Mouse (Mus musculus): Measurements from ENCODE around the gene Rsph6a. TPM values are rescaled to one million over a fixed set of nuclear protein-coding genes. Genes with fewer than 3 reads are reported as not detected.

Gene Rsph6a
- polyA plus RNA-seq, 1 experiment, result 0.04 TPM

GRCm38 (mm10) chr7:19118028-19118771 is 63.7 kb downstream of the Rsph6a start, which contains the start of gene Gm4969:
Gene Gm4969, minus strand, starts transcription at chr7:19118368.
- Histone ChIP-seq H3K36me3 (ENCODE audit: control insufficient read depth, insufficient read depth) (no peaks in the 10 kb centered on the region), H3K79me2 (ENCODE audit: control insufficient read depth, insufficient read depth) (peaks cover 26% of the 10 kb centered on the region), H3K27me3 (ENCODE audit: control insufficient read depth, insufficient read depth, insufficient read length) (no peaks in the 10 kb centered on the region), H3K4me3 (peak within 1 kb of the TSS; percentile 75), H3K4me2 (ENCODE audit: low read depth) (peak within 1 kb of the TSS; percentile 60), H3ac (ENCODE audit: control insufficient read depth, insufficient read length) (no peak within 1 kb of the TSS)
- no peak for TF ChIP-seq SRF (IDR thresholded peaks at IDR 0.05; ENCODE audit: control insufficient read depth, insufficient read length, low read depth)
- TF ChIP-seq POLR2A (IDR thresholded peaks at IDR 0.05; ENCODE audit: insufficient read length, low read depth), result no peak
- TF ChIP-seq TCF3 (IDR thresholded peaks at IDR 0.05; ENCODE audit: insufficient read length, low read depth), result no peak
- no peak for TF ChIP-seq MAX (IDR thresholded peaks at IDR 0.05; ENCODE audit: low read depth)
- TF ChIP-seq REST (IDR thresholded peaks at IDR 0.05; ENCODE audit: insufficient read depth, insufficient read length), result no peak
- no peak for TF ChIP-seq CEBPB (IDR thresholded peaks at IDR 0.05; ENCODE audit: insufficient read depth, poor library complexity, severe bottlenecking)
- no peak for TF ChIP-seq POLR2AphosphoS2 (IDR thresholded peaks at IDR 0.05; ENCODE audit: insufficient read length, low read depth)
- TF ChIP-seq USF1 (IDR thresholded peaks at IDR 0.05; ENCODE audit: low read depth), result no peak
- no peak for TF ChIP-seq TCF12 (IDR thresholded peaks at IDR 0.05; ENCODE audit: insufficient read depth, poor library complexity, severe bottlenecking)
- no peak for TF ChIP-seq E2F4 (IDR thresholded peaks at IDR 0.05; ENCODE audit: insufficient read depth)
- no peak for TF ChIP-seq MYOD1 (IDR thresholded peaks at IDR 0.05; ENCODE audit: control insufficient read depth in 1 of 3, insufficient read length in 2 of 3, low read depth in 2 of 3)
- no peak for TF ChIP-seq MYOG (IDR thresholded peaks at IDR 0.05; ENCODE audit: control insufficient read depth in 1 of 3, insufficient read depth in 1 of 3, insufficient read length in 2 of 3, low read depth in 2 of 3)

- TF ChIP-seq POLR2AphosphoS2 (IDR thresholded peaks at IDR 0.05; ENCODE audit: insufficient read length, low read depth), result no peak
- Histone ChIP-seq H3ac (ENCODE audit: control insufficient read depth, insufficient read length) (no peak overlapping the region), H3K4me2 (ENCODE audit: low read depth) (peak overlapping the region; percentile 60), H3K79me2 (ENCODE audit: control insufficient read depth, insufficient read depth) (peaks cover 26% of the 10 kb centered on the region), H3K27me3 (ENCODE audit: control insufficient read depth, insufficient read depth, insufficient read length) (no peaks in the 10 kb centered on the region), H3K36me3 (ENCODE audit: control insufficient read depth, insufficient read depth) (no peaks in the 10 kb centered on the region), H3K4me3 (peak overlapping the region; percentile 75)
Measured at GRCm38 (mm10) chr7:19119083-19119482, 64.6 kb downstream of the Rsph6a start.

DNA sequence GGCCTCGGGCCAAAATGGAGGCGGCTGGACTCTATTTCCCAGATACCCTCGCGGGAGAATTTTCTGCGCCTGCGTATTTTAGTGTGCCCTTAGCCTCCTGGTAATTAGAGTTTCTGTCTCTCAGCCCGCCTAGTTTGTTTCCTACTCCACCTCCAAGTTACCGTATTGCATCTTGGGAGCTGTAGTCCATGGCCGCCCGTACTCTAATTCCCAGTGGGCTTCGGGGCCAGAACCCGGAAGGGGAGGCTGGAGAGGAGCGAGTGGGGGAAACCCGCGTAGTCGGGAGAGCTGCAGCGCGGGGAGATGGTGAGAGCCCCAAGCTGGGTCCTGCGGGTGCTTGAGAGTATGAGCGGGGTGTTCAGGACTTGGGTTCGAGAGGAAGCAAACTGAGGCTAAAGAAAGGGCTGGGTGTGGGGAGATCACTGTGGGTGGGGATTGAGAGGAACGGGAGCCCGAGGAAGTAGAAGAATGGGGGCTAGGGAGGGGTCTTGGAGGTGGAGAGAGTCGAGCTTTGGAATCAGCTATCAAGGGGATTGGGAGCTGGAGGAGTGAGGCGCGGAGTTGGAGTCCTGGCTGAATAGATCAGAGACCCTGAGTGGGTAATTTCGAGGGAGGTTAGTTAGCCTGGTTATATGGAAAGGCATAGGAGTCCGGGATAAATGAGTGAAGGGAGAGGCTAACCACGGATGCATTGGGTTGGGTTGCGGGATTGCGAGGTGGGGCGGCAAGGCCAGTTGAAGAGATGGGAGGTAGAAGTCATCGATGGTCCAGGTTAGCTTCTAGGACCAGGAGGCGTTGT is 65.3 kb downstream of the Rsph6a start, which contains the start of gene Fbxo46:
Fbxo46 (plus strand) TSS at position 229 of the 799 bp plus-strand sequence.
- TF ChIP-seq E2F4 (IDR thresholded peaks at IDR 0.05; ENCODE audit: insufficient read depth) (no peak), POLR2AphosphoS2 (IDR thresholded peaks at IDR 0.05; ENCODE audit: insufficient read length, low read depth) (peak; percentile 55), POLR2A (IDR thresholded peaks at IDR 0.05; ENCODE audit: insufficient read length, low read depth) (peak; percentile 75)
- peaks cover 26% of the 10 kb centered on the region for H3K79me2 ChIP-seq (ENCODE audit: control insufficient read depth, insufficient read depth)
- H3K4me2 ChIP-seq (ENCODE audit: low read depth), result peak within 1 kb of the TSS; percentile 80
- peak within 1 kb of the TSS; percentile 25 for H3ac ChIP-seq (ENCODE audit: control insufficient read depth, insufficient read length)
- H3K36me3 ChIP-seq (ENCODE audit: control insufficient read depth, insufficient read depth), result no peaks in the 10 kb centered on the region
- peak within 1 kb of the TSS; percentile 75 for H3K4me3 ChIP-seq
- H3K27me3 ChIP-seq (ENCODE audit: control insufficient read depth, insufficient read depth, insufficient read length), result no peaks in the 10 kb centered on the region

DNA sequence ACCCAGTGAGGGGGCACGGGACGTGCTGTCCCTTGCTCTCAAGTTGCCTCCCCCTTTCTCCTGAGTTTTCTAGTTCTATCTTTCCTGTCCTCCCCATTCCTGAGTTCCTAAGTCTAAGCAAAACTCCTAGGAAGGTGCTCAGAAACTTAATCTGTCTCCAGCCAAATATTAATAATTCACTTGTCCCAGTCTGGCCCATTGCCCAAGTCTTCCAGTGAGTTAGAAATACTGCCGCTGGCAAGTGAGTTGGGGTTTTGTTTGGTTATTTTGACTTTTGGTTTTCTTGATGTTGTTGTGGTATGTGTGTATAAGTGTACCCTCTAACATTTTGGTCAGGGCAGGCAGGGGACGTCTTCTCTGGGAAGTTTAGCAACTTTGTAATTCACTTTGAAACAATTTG is 67.2 kb downstream of the Rsph6a start:
- Histone ChIP-seq H3K79me2 (ENCODE audit: control insufficient read depth, insufficient read depth) (peaks cover 26% of the 10 kb centered on the region), H3K4me2 (ENCODE audit: low read depth) (no peak overlapping the region), H3K4me3 (no peak overlapping the region), H3K36me3 (ENCODE audit: control insufficient read depth, insufficient read depth) (no peaks in the 10 kb centered on the region), H3ac (ENCODE audit: control insufficient read depth, insufficient read length) (no peak overlapping the region), H3K27me3 (ENCODE audit: control insufficient read depth, insufficient read depth, insufficient read length) (no peaks in the 10 kb centered on the region)
- TF ChIP-seq TCF12 (IDR thresholded peaks at IDR 0.05; ENCODE audit: insufficient read depth, poor library complexity, severe bottlenecking) (no peak), MAX (IDR thresholded peaks at IDR 0.05; ENCODE audit: low read depth) (no peak), POLR2A (IDR thresholded peaks at IDR 0.05; ENCODE audit: insufficient read length, low read depth) (no peak), REST (IDR thresholded peaks at IDR 0.05; ENCODE audit: insufficient read depth, insufficient read length) (no peak), USF1 (IDR thresholded peaks at IDR 0.05; ENCODE audit: low read depth) (no peak), SRF (IDR thresholded peaks at IDR 0.05; ENCODE audit: control insufficient read depth, insufficient read length, low read depth) (no peak), CEBPB (IDR thresholded peaks at IDR 0.05; ENCODE audit: insufficient read depth, poor library complexity, severe bottlenecking) (no peak), E2F4 (IDR thresholded peaks at IDR 0.05; ENCODE audit: insufficient read depth) (no peak), POLR2AphosphoS2 (IDR thresholded peaks at IDR 0.05; ENCODE audit: insufficient read length, low read depth) (no peak), MYOG (IDR thresholded peaks at IDR 0.05; ENCODE audit: control insufficient read depth in 1 of 3, insufficient read depth in 1 of 3, insufficient read length in 2 of 3, low read depth in 2 of 3) (no peak), MYOD1 (IDR thresholded peaks at IDR 0.05; ENCODE audit: control insufficient read depth in 1 of 3, insufficient read length in 2 of 3, low read depth in 2 of 3) (no peak), TCF3 (IDR thresholded peaks at IDR 0.05; ENCODE audit: insufficient read length, low read depth) (no peak)

Other genes with a start within 250 kb of the Rsph6a start
- gene Psg17, start 233.1 kb upstream of the Rsph6a start, polyA plus RNA-seq (2012; fragmentation: generic; extraction: Trizol), result 0.01 TPM
- 0.24 TPM for gene Mill2, start 214.7 kb upstream of the Rsph6a start, polyA plus RNA-seq (2012; fragmentation: generic; extraction: Trizol)
- not detected for gene Pglyrp1, start 183.4 kb upstream of the Rsph6a start, polyA plus RNA-seq (2012; fragmentation: generic; extraction: Trizol)
- gene Ccdc61, start 144.3 kb upstream of the Rsph6a start, polyA plus RNA-seq (2012; fragmentation: generic; extraction: Trizol), result 7.7 TPM
- 0.06 TPM for gene Nova2, start 128.8 kb upstream of the Rsph6a start, polyA plus RNA-seq (2012; fragmentation: generic; extraction: Trizol)
- not detected for gene Nanos2, start 67.3 kb upstream of the Rsph6a start, polyA plus RNA-seq (2012; fragmentation: generic; extraction: Trizol)
- 10.4 TPM for gene Mypop, start 63.4 kb upstream of the Rsph6a start, polyA plus RNA-seq (2012; fragmentation: generic; extraction: Trizol)
- gene Irf2bp1, start 50.6 kb upstream of the Rsph6a start, polyA plus RNA-seq (2012; fragmentation: generic; extraction: Trizol), result 27.6 TPM
- gene Foxa3, start 31.2 kb upstream of the Rsph6a start, polyA plus RNA-seq (2012; fragmentation: generic; extraction: Trizol), result 0.12 TPM
- gene Sympk, start 30.3 kb upstream of the Rsph6a start, polyA plus RNA-seq (2012; fragmentation: generic; extraction: Trizol), result 90.3 TPM
- gene Dmwd, start 21.5 kb downstream of the Rsph6a start, polyA plus RNA-seq (2012; fragmentation: generic; extraction: Trizol), result 83.7 TPM
- gene Dmpk, start 29.2 kb downstream of the Rsph6a start, polyA plus RNA-seq (2012; fragmentation: generic; extraction: Trizol), result 294 TPM
- 1.6 TPM for gene Six5, start 39.9 kb downstream of the Rsph6a start, polyA plus RNA-seq (2012; fragmentation: generic; extraction: Trizol)
- gene Gm4969, start 63.7 kb downstream of the Rsph6a start, polyA plus RNA-seq (2012; fragmentation: generic; extraction: Trizol), result not detected
- 6.2 TPM for gene Fbxo46, start 65.2 kb downstream of the Rsph6a start, polyA plus RNA-seq (2012; fragmentation: generic; extraction: Trizol)
- gene Qpctl, start 94.6 kb downstream of the Rsph6a start, polyA plus RNA-seq (2012; fragmentation: generic; extraction: Trizol), result 7.7 TPM
- gene Snrpd2, start 95.0 kb downstream of the Rsph6a start, polyA plus RNA-seq (2012; fragmentation: generic; extraction: Trizol), result 192 TPM
- 0.48 TPM for gene Gipr, start 111.4 kb downstream of the Rsph6a start, polyA plus RNA-seq (2012; fragmentation: generic; extraction: Trizol)
- gene Eml2, start 121.7 kb downstream of the Rsph6a start, polyA plus RNA-seq (2012; fragmentation: generic; extraction: Trizol), result 47.7 TPM
- gene Gpr4, start 157.8 kb downstream of the Rsph6a start, polyA plus RNA-seq (2012; fragmentation: generic; extraction: Trizol), result 0.10 TPM
- gene Opa3, start 173.6 kb downstream of the Rsph6a start, polyA plus RNA-seq (2012; fragmentation: generic; extraction: Trizol), result 29.8 TPM
- 189 TPM for gene Vasp, start 217.1 kb downstream of the Rsph6a start, polyA plus RNA-seq (2012; fragmentation: generic; extraction: Trizol)
- 0.42 TPM for gene Ppm1n, start 225.4 kb downstream of the Rsph6a start, polyA plus RNA-seq (2012; fragmentation: generic; extraction: Trizol)
- gene Rtn2, start 227.9 kb downstream of the Rsph6a start, polyA plus RNA-seq (2012; fragmentation: generic; extraction: Trizol), result 340 TPM